In the genomic region with DNA sequence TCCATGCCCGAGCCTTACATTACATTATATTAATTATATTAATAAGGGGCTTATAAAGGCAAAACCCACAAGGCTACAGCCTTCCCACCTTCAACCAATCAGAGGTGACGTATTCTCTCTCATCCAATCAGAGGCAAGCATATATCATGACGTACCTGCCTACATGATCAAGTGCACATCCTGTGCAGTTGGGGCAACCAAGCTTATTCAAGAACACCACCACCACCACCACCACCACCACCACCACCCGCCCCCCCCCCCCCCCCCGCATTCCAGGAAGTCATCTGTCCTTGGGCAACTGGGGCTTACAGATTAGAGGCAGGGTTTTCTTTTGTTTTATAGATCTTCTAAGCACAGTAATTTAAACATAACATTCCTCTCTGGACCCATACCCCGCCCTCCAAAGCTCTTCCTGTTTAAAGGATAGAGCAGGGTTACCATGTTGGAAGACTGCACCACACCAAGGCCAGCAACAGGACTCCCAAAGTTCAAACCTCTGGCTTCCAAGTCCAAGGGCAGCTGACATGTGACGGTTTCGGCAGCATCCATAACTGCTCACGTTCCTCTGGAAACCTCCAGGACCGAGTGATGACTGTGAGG, we compare ENCODE assay signal across 19 mouse cellular contexts.
"Had no signal": no experiment of that assay in that cellular context is flagged by ENCODE, and none has a peak within 500 bp of the region (broad histone marks: within the 10 kb centered on the region; RNA-seq: fewer than 3 reads in every experiment).

No protein-coding gene starts in this region.

- H3K36me3 ChIP-seq: liver, embryonic 13.5 days; liver, embryonic 15.5 days; lung, embryonic 15.5 days; midbrain, embryonic 10.5 days; midbrain, embryonic 12.5 days; neural tube, embryonic 12.5 days; stomach, embryonic 15.5 days had no signal

- H3K4me2 ChIP-seq: liver, embryonic 13.5 days; liver, embryonic 15.5 days; lung, embryonic 15.5 days; midbrain, embryonic 12.5 days; neural tube, embryonic 12.5 days; stomach, embryonic 15.5 days had no signal

- ATAC-seq: liver, postnatal 0 days; midbrain, embryonic 16.5 days had no signal

- H3K4me1 ChIP-seq: liver, embryonic 13.5 days; liver, embryonic 15.5 days; lung, embryonic 15.5 days; midbrain, embryonic 12.5 days; neural tube, embryonic 12.5 days; stomach, embryonic 15.5 days had no signal

- H3K27ac ChIP-seq: liver, embryonic 13.5 days; liver, embryonic 15.5 days; lung, embryonic 15.5 days; macrophage; midbrain, embryonic 10.5 days; midbrain, embryonic 12.5 days; neural tube, embryonic 12.5 days; stomach, embryonic 15.5 days; stomach, postnatal 0 days had no signal

- DNase-seq: liver, embryonic 13.5 days; liver, postnatal 0 days; lung, adult 2 months; lung, postnatal 14 days; lung, postnatal 36 days; midbrain, embryonic 14.5 days; right cerebral cortex, postnatal 14 days; thymus, adult 2 months; thymus, postnatal 25 days; thymus, postnatal 4 days had no signal

- H3K27me3 ChIP-seq: stomach, embryonic 15.5 days had no signal

- H3K4me3 ChIP-seq: liver, embryonic 13.5 days; liver, embryonic 15.5 days; lung, embryonic 15.5 days; midbrain, embryonic 10.5 days; midbrain, embryonic 12.5 days; neural tube, embryonic 12.5 days; stomach, embryonic 15.5 days had no signal

- H3K9me3 ChIP-seq: liver, embryonic 15.5 days; lung, embryonic 15.5 days; stomach, embryonic 15.5 days had no signal

- H3K9ac ChIP-seq: liver, embryonic 13.5 days; liver, embryonic 15.5 days; liver, postnatal 0 days; lung, embryonic 15.5 days; midbrain, embryonic 12.5 days; neural tube, embryonic 12.5 days; stomach, embryonic 15.5 days had no signal
